In genomic region chr11:54884197-54884828, GRCm38 (mm10) we compare ENCODE assay signal across 9 mouse cellular contexts. TPM values are rescaled to one million over a fixed set of nuclear protein-coding genes. Genes with fewer than 3 reads are reported as not detected.
DNase-seq lines count a peak whose midpoint lies in the region; ATAC-seq and TF ChIP-seq lines count a peak whose summit lies in the region.
"Had no signal": no experiment of that assay in that cellular context is flagged by ENCODE, and none has a peak within 500 bp of the region (broad histone marks: within the 10 kb centered on the region; RNA-seq: fewer than 3 reads in every experiment).

No protein-coding gene starts in this region.

- H3K79me2 ChIP-seq in liver, adult 2 months (ENCODE audit: control insufficient read depth, insufficient read depth, low read length): no peaks in the 10 kb centered on the region
- no peaks in the 10 kb centered on the region for H3K79me2 ChIP-seq in MEL (ENCODE audit: control insufficient read depth, insufficient read depth, low read length, poor library complexity)

- H3K9ac ChIP-seq in liver, adult 2 months (ENCODE audit: low read depth, low read length): no peak overlapping the region
- H3K9ac ChIP-seq in MEL (ENCODE audit: control insufficient read depth, low read depth, low read length, poor library complexity, severe bottlenecking): peak overlapping the region; percentile 41

- TF ChIP-seq EP300 in MEL (IDR thresholded peaks at IDR 0.05; ENCODE audit: low read depth in 1 of 2, low read length in 2 of 2): peak; percentile 82 to 90

- H3K27me3 ChIP-seq in liver, adult 2 months (ENCODE audit: control insufficient read depth, insufficient read depth, low read length): no peaks in the 10 kb centered on the region
- H3K27me3 ChIP-seq in MEL (ENCODE audit: control insufficient read depth in 1 of 2, insufficient read depth in 2 of 2, low read length in 2 of 2): no peaks in the 10 kb centered on the region

- no peaks in the 10 kb centered on the region for H3K9me3 ChIP-seq in MEL (replicated peaks; ENCODE audit: insufficient read depth, low read length)

- H3K4me1 ChIP-seq in liver, adult 2 months (ENCODE audit: control insufficient read depth, insufficient read depth, low read length): peaks cover 4% of the 10 kb centered on the region; the same call in 1 of the 2 replicates
- peaks cover 18 to 38% of the 10 kb centered on the region in 2 experiments for H3K4me1 ChIP-seq in MEL (ENCODE audit: control insufficient read depth in 1 of 2, insufficient read depth in 2 of 2, low read length in 2 of 2)

- WGBS in liver, adult 2 months: 72% methylated on average over 5 of the region's 5 CpGs

- DNase-seq in liver, adult 2 months (ENCODE audit: extremely low read depth, low read depth, low spot score): peak; percentile 42
- DNase-seq in liver (no peak), MEL (ENCODE audit: low read depth, low spot score) (peak; percentile 91)
- DNase-seq in Muller cell, postnatal 12 days (ENCODE audit: inconsistent ontology term): no peak
- no peak for DNase-seq in layer of hippocampus, adult 9-11 months
- DNase-seq in right cerebral cortex, postnatal 25 days: no peak
- DNase-seq: cerebellum, adult 2 months had no signal

- peak; percentile 75 for ATAC-seq in granulocyte monocyte progenitor cell, adult 5-6 weeks (replicated peaks; ENCODE audit: poor library complexity, severe bottlenecking)
- ATAC-seq in megakaryocyte, adult 5-6 weeks (ENCODE audit: poor library complexity, severe bottlenecking): peak; percentile 79

- TF ChIP-seq CTCF in liver, adult 2 months (IDR thresholded peaks at IDR 0.05; ENCODE audit: low read depth, low read length): no peak
- TF ChIP-seq CTCF in MEL (IDR thresholded peaks at IDR 0.05 in 2 of 3, conservative IDR thresholded peaks at IDR 0.05 in 1 of 3; ENCODE audit: control insufficient read depth in 1 of 3, insufficient read depth in 1 of 3, low read depth in 2 of 3, low read length in 3 of 3, poor library complexity in 1 of 3, severe bottlenecking in 1 of 3): no peak; a peak in 1 of 6 replicates

- H3K36me3 ChIP-seq in liver, adult 2 months (ENCODE audit: control insufficient read depth, insufficient read depth, low read length): no peaks in the 10 kb centered on the region
- peaks cover 0 to 13% of the 10 kb centered on the region in 2 experiments; a peak in 2 of 4 replicates for H3K36me3 ChIP-seq in MEL (ENCODE audit: control insufficient read depth in 1 of 2, insufficient read depth in 2 of 2, low read length in 2 of 2)

- peak overlapping the region; percentile 69 for H3K27ac ChIP-seq in liver, adult 2 months (replicated peaks; ENCODE audit: insufficient read depth, low read depth, low read length)
- peak overlapping the region; percentile 44 for H3K27ac ChIP-seq in MEL (ENCODE audit: control insufficient read depth, low read depth, low read length)

- no peak overlapping the region for H3K4me3 ChIP-seq in liver, adult 2 months (ENCODE audit: insufficient read depth, low read depth, low read length)
- H3K4me3 ChIP-seq in MEL (ENCODE audit: control insufficient read depth in 1 of 2, insufficient read depth in 1 of 2, low read depth in 2 of 2, low read length in 2 of 2): no peak overlapping the region

- TF ChIP-seq RAD21 in MEL (IDR thresholded peaks at IDR 0.05; ENCODE audit: low read depth, low read length): no peak

- no peak for TF ChIP-seq POLR2A in liver, adult 2 months (IDR thresholded peaks at IDR 0.05; ENCODE audit: extremely low read depth, insufficient read depth, low read length)
- TF ChIP-seq POLR2A in MEL (IDR thresholded peaks at IDR 0.05; ENCODE audit: control insufficient read depth in 1 of 2, insufficient read depth in 1 of 2, low read depth in 1 of 2, low read length in 2 of 2, poor library complexity in 1 of 2): peak in 1 of 2 experiments; percentile 66; a peak in 2 of 4 replicates

TF ChIP-seq in MEL, 35 proteins besides CTCF, POLR2A, EP300 and RAD21 (continues in another document):
- TF ChIP-seq TAL1 (IDR thresholded peaks at IDR 0.05; ENCODE audit: low read length) (no peak), SMC3 (IDR thresholded peaks at IDR 0.05; ENCODE audit: low read depth, low read length) (peak; percentile 31), UBTF (IDR thresholded peaks at IDR 0.05; ENCODE audit: borderline replicate concordance, insufficient read depth, low read depth, low read length) (no peak), ZMIZ1 (IDR thresholded peaks at IDR 0.05; ENCODE audit: low read depth, low read length) (peak; percentile 32; the same call in 1 of the 2 replicates), MYB (IDR thresholded peaks at IDR 0.05; ENCODE audit: low read depth, low read length) (no peak; the same call in 1 of the 2 replicates), USF1 (IDR thresholded peaks at IDR 0.05; ENCODE audit: low read depth, low read length) (no peak), ZKSCAN1 (IDR thresholded peaks at IDR 0.05; ENCODE audit: low read depth, low read length) (no peak), TBP (IDR thresholded peaks at IDR 0.05; ENCODE audit: low read depth, low read length) (peak; percentile 89), ZNF384 (IDR thresholded peaks at IDR 0.05; ENCODE audit: low read depth, low read length) (peak; percentile 72), MEF2A (IDR thresholded peaks at IDR 0.05; ENCODE audit: extremely low read depth, insufficient replicate concordance, low read depth, low read length, poor library complexity, severe bottlenecking) (no peak), MAX (IDR thresholded peaks at IDR 0.05; ENCODE audit: low read length) (no peak), NRF1 (IDR thresholded peaks at IDR 0.05; ENCODE audit: insufficient read depth, low read depth, low read length, poor library complexity, severe bottlenecking) (no peak), HCFC1 (IDR thresholded peaks at IDR 0.05; ENCODE audit: low read depth, low read length) (peak; percentile 78), MXI1 (IDR thresholded peaks at IDR 0.05; ENCODE audit: low read depth, low read length) (peak; percentile 53), TCF12 (IDR thresholded peaks at IDR 0.05; ENCODE audit: low read depth, low read length) (peak; percentile 58), USF2 (IDR thresholded peaks at IDR 0.05; ENCODE audit: borderline replicate concordance in 1 of 2, insufficient read depth in 1 of 2, low read depth in 1 of 2, low read length in 2 of 2) (no peak), JUND (IDR thresholded peaks at IDR 0.05; ENCODE audit: low read depth, low read length) (peak; percentile 98), POLR2AphosphoS2 (IDR thresholded peaks at IDR 0.05; ENCODE audit: low read length) (no peak), SIN3A (IDR thresholded peaks at IDR 0.05; ENCODE audit: low read length) (peak; percentile 90), GATA1 (IDR thresholded peaks at IDR 0.05; ENCODE audit: low read depth, low read length) (peak; percentile 82), MAFK (IDR thresholded peaks at IDR 0.05; ENCODE audit: borderline replicate concordance, low read depth, low read length) (peak; percentile 63), NELFE (IDR thresholded peaks at IDR 0.05; ENCODE audit: low read depth, low read length) (peak; percentile 48), E2F4 (IDR thresholded peaks at IDR 0.05; ENCODE audit: borderline replicate concordance, low read depth, low read length) (no peak), ETS1 (IDR thresholded peaks at IDR 0.05; ENCODE audit: low read depth, low read length) (peak; percentile 90), MAZ (IDR thresholded peaks at IDR 0.05; ENCODE audit: low read depth, low read length) (peak; percentile 98), CHD2 (IDR thresholded peaks at IDR 0.05; ENCODE audit: low read length) (peak; percentile 82), RCOR1 (IDR thresholded peaks at IDR 0.05; ENCODE audit: low read depth, low read length) (peak; percentile 83), ZC3H11A (IDR thresholded peaks at IDR 0.05; ENCODE audit: low read depth, low read length) (no peak), KAT2A (conservative IDR thresholded peaks at IDR 0.05; ENCODE audit: low read depth, low read length) (no peak; the same call in 1 of the 2 replicates), BHLHE40 (IDR thresholded peaks at IDR 0.05; ENCODE audit: borderline replicate concordance, low read depth, low read length) (peak; percentile 49; the same call in 1 of the 2 replicates)

RNA-seq across cellular contexts. Expression of gene Gpx3, which starts 17.9 kb away (rescaled TPM):
- 2.0 and 3.1 TPM in 2 replicates for total RNA-seq in liver, adult 2 months (2014; rRNA removed)
- 2.7 and 3.3 TPM in 2 replicates for polyA plus RNA-seq in liver, adult 2 months (2012; rRNA removed)
- total RNA-seq in MEL (2012; rRNA removed): 0.12 TPM in 1 of 2 replicates, not detected in the other
- polyA plus RNA-seq in MEL (2012; ENCODE audit: insufficient read depth in 1 of 2, insufficient read length in 2 of 2, low read depth in 1 of 2, low replicate concordance in 2 of 2, missing spikeins in 1 of 2): under 1 TPM in 1 of 2 experiments, not detected in 1; 0.15 TPM
- total RNA-seq in granulocyte monocyte progenitor cell, adult 5-6 weeks (2014; fragmentation: Nextera tagmentation): 24.9 and 29.6 TPM in 2 replicates
- total RNA-seq in granulocyte monocyte progenitor cell, adult 5-6 weeks (2017): 1.6 and 4.0 TPM in 2 replicates
- total RNA-seq in megakaryocyte, adult 5-6 weeks (2015): 52.7 and 58.3 TPM in 2 replicates
- total RNA-seq in megakaryocyte, adult 5-6 weeks (2017): 1.8 and 6.0 TPM in 2 replicates

RNA-seq across cellular contexts. Expression of gene Hint1, which starts 18.1 kb away (rescaled TPM):
- total RNA-seq in liver, adult 2 months (2014; rRNA removed): 629 and 808 TPM in 2 replicates
- 664 and 683 TPM in 2 replicates for polyA plus RNA-seq in liver, adult 2 months (2012; rRNA removed)
- 567 and 640 TPM in 2 replicates for total RNA-seq in MEL (2012; rRNA removed)
- 1,000 to 10,000 TPM in 1 of 2 experiments, 100 to 1,000 TPM in 1; 529 to 2,790 TPM for polyA plus RNA-seq in MEL (2012; ENCODE audit: insufficient read depth in 1 of 2, insufficient read length in 2 of 2, low read depth in 1 of 2, low replicate concordance in 2 of 2, missing spikeins in 1 of 2)
- 686 and 699 TPM in 2 replicates for total RNA-seq in granulocyte monocyte progenitor cell, adult 5-6 weeks (2014; fragmentation: Nextera tagmentation)
- 600 and 654 TPM in 2 replicates for total RNA-seq in granulocyte monocyte progenitor cell, adult 5-6 weeks (2017)
- total RNA-seq in megakaryocyte, adult 5-6 weeks (2015): 370 and 459 TPM in 2 replicates
- total RNA-seq in megakaryocyte, adult 5-6 weeks (2017): 411 and 450 TPM in 2 replicates

RNA-seq across cellular contexts. Expression of gene Lyrm7, which starts 23.6 kb away (rescaled TPM):
- total RNA-seq in liver, adult 2 months (2014; rRNA removed): 1.3 and 1.8 TPM in 2 replicates
- 0.46 and 1.2 TPM in 2 replicates for polyA plus RNA-seq in liver, adult 2 months (2012; rRNA removed)
- 12.3 and 12.7 TPM in 2 replicates for total RNA-seq in MEL (2012; rRNA removed)
- 100 to 1,000 TPM in 1 of 2 experiments, 10 to 100 TPM in 1; 20.9 to 188 TPM for polyA plus RNA-seq in MEL (2012; ENCODE audit: insufficient read depth in 1 of 2, insufficient read length in 2 of 2, low read depth in 1 of 2, low replicate concordance in 2 of 2, missing spikeins in 1 of 2)
- 4.0 and 9.3 TPM in 2 replicates for total RNA-seq in granulocyte monocyte progenitor cell, adult 5-6 weeks (2014; fragmentation: Nextera tagmentation)
- total RNA-seq in granulocyte monocyte progenitor cell, adult 5-6 weeks (2017): 2.0 and 11.1 TPM in 2 replicates
- total RNA-seq in megakaryocyte, adult 5-6 weeks (2015): 0.85 and 6.1 TPM in 2 replicates
- total RNA-seq in megakaryocyte, adult 5-6 weeks (2017): 5.3 and 14.8 TPM in 2 replicates

Comparison
In these comparisons a context has a peak if more than half of its experiments do, and no peak if none do; other contexts are left out.
1. DNase-seq: peak in liver, adult 2 months (single experiment) and MEL (single experiment); none in liver (single experiment), Muller cell, postnatal 12 days (single experiment), layer of hippocampus, adult 9-11 months (single experiment) and right cerebral cortex, postnatal 25 days (single experiment).